Mouse (Mus musculus) G1E (cell line): ENCODE data around the gene Atrx.

Experiments used
- CTCF ChIP-seq: IDR thresholded peaks from 2 replicates; pipeline ENCODE4 v1.5.1; 2012; ENCODE audit warnings: low read depth, low read length, inconsistent platforms, mixed read lengths
- GATA1 ChIP-seq: IDR thresholded peaks from 2 replicates; pipeline ENCODE4 v1.6.1; 2012; ENCODE audit warnings: borderline replicate concordance, low read length, inconsistent platforms, mixed read lengths
- TAL1 ChIP-seq: conservative IDR thresholded peaks from 2 replicates; pipeline ENCODE4 v1.6.1; 2012; ENCODE audit warnings: low read depth, low read length, inconsistent platforms, mixed read lengths

GRCm38 (mm10) chrX:105923896-105924295, 5.3 kb downstream of the Atrx start:
- no peak for TF ChIP-seq CTCF
- no peak for TF ChIP-seq TAL1
- TF ChIP-seq GATA1 = no peak
